Mouse (Mus musculus) spleen, embryonic (tissue): ENCODE results near the gene Prpf18.
"Not testable (repeated sequence)": the region's sequence is repeated elsewhere in the genome, so short reads cannot be mapped to it uniquely, and the experiment has no call there.

Experiments used
- CTCF ChIA-PET: fragments of 350-600 bp; sonication (Branson Sonifier 250); formaldehyde crosslinking; loops from one replicate; lab custom pipeline; 2022; lab: Charles Lee

The Prpf18 gene

GRCm38 (mm10) chr2:4651500-4652285 is at the start of gene Prpf18:
Prpf18 (minus strand) TSS chr2:4652113.
- CTCF ChIA-PET = no interaction called here

GRCm38 (mm10) chr2:4679886-4680285 is 28.0 kb upstream of the Prpf18 start:
- CTCF ChIA-PET = no interaction called here

GRCm38 (mm10) chr2:4671636-4672035 is 19.7 kb upstream of the Prpf18 start:
- CTCF ChIA-PET = no interaction called here

- CTCF ChIA-PET = no interaction called here
Observed at GRCm38 (mm10) chr2:4669701-4670100, 17.8 kb upstream of the Prpf18 start.

- CTCF ChIA-PET = no interaction called here
Observed at GRCm38 (mm10) chr2:4668626-4669025, 16.7 kb upstream of the Prpf18 start.

- CTCF ChIA-PET = no interaction called here
Observed at GRCm38 (mm10) chr2:4660677-4661076, 8.8 kb upstream of the Prpf18 start.

- CTCF ChIA-PET = no interaction called here
Observed at GRCm38 (mm10) chr2:4649646-4650045, 2.3 kb downstream of the Prpf18 start.

- CTCF ChIA-PET = no interaction called here
Observed at GRCm38 (mm10) chr2:4648094-4648493, 3.8 kb downstream of the Prpf18 start.

GRCm38 (mm10) chr2:4645066-4645465 is 6.8 kb downstream of the Prpf18 start:
- CTCF ChIA-PET = no interaction called here

GRCm38 (mm10) chr2:4638189-4638588 is 13.7 kb downstream of the Prpf18 start:
- CTCF ChIA-PET = no interaction called here

- CTCF ChIA-PET = interaction anchor here (0.9 kb wide), 1 partner anchor 137 kb away, joined by 3 read pairs; no protein-coding TSS in a partner anchor
Observed at GRCm38 (mm10) chr2:4636656-4637055, 15.3 kb downstream of the Prpf18 start.

GRCm38 (mm10) chr2:4635804-4636203 is 16.1 kb downstream of the Prpf18 start:
- CTCF ChIA-PET = interaction anchor here (0.9 kb wide), 1 partner anchor 137 kb away, joined by 3 read pairs; no protein-coding TSS in a partner anchor

GRCm38 (mm10) chr2:4630197-4630835 is 21.6 kb downstream of the Prpf18 start:
- CTCF ChIA-PET = interaction anchor here (0.5 to 0.7 kb wide), 2 partner anchors 166 to 1096 kb away, joined by 3 to 8 read pairs; no protein-coding TSS in a partner anchor

GRCm38 (mm10) chr2:4629470-4629869 is 22.4 kb downstream of the Prpf18 start:
- CTCF ChIA-PET = interaction anchor here (0.5 kb wide), 1 partner anchor 1095 kb away, joined by 3 read pairs; no protein-coding TSS in a partner anchor

- CTCF ChIA-PET = no interaction called here
Observed at GRCm38 (mm10) chr2:4628920-4629319, 23.0 kb downstream of the Prpf18 start.

GRCm38 (mm10) chr2:4626911-4627310 is 25.0 kb downstream of the Prpf18 start:
- CTCF ChIA-PET = no interaction called here

- CTCF ChIA-PET = no interaction called here
Observed at GRCm38 (mm10) chr2:4621471-4621985, 30.4 kb downstream of the Prpf18 start.

GRCm38 (mm10) chr2:4620640-4621401 is 31.1 kb downstream of the Prpf18 start:
- CTCF ChIA-PET = no interaction called here

GRCm38 (mm10) chr2:4619893-4620593 is 31.9 kb downstream of the Prpf18 start:
- CTCF ChIA-PET = no interaction called here

- CTCF ChIA-PET = not testable (repeated sequence)
Observed at GRCm38 (mm10) chr2:4619126-4619525, 32.8 kb downstream of the Prpf18 start.

GRCm38 (mm10) chr2:4616995-4617394 is 34.9 kb downstream of the Prpf18 start:
- CTCF ChIA-PET = no interaction called here
